Mouse (Mus musculus) ZHBTc4 (cell line): ENCODE data around the gene Dars.
A peak's percentile ranks its signal among the peaks of the same experiment; 100 is the strongest.
"Not testable (repeated sequence)": the region's sequence is repeated elsewhere in the genome, so short reads cannot be mapped to it uniquely, and the experiment has no call there.

Source experiments
- DNase-seq: peaks from one replicate; pipeline ENCODE4 v3.0.0-alpha.2; 2011; ENCODE audit warnings: low read depth, low spot score

Gene Dars

GRCm38 (mm10) chr1:128344232-128344631, 72.9 kb downstream of the Dars start:
- DNase-seq: peak; percentile 74

GRCm38 (mm10) chr1:128337708-128338320, 79.4 kb downstream of the Dars start:
- no peak for DNase-seq

DNA sequence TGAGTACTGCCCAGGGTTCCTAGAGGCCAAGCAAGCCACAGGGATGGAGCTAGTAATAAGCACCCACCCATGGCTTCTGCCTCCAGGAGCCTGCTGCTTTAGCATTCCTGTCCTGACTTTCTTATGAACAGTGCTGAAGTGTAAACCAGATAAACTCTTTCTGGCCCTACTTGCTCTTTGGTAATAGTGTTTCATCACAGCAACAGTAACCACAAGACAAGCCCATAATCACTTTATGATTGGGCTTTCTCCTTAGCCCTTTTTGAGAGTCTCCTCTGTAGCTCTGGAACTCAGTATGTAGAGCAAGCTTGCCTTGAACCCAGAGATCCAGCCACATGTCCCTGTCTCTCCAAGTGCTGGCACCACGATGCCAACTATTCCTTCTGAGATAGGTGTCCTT, 86.9 kb downstream of the Dars start:
- DNase-seq: no peak

DNA sequence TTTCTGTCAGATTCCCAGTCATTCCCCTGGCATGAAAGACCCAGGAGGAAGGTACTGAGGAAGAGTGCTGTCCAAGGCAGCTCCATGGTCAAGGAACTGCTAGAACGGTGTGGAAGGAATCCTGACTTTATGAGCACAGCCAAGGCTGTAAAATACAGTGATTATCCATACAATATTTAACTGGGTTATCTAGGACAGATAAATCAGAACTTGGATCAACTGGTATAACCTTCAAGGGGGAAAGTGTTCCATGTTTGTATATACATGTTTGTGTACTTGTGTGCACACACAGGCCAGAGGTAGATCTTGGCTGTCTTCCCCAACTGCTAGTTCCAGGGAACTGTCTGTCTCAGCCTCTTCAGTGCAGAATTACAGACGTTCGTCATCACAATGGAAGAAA, 89.0 kb downstream of the Dars start, which contains the start of gene Lct:
Gene Lct (minus strand): TSS at position 101 of the 400 bp plus-strand sequence.
- DNase-seq: no peak

DNA sequence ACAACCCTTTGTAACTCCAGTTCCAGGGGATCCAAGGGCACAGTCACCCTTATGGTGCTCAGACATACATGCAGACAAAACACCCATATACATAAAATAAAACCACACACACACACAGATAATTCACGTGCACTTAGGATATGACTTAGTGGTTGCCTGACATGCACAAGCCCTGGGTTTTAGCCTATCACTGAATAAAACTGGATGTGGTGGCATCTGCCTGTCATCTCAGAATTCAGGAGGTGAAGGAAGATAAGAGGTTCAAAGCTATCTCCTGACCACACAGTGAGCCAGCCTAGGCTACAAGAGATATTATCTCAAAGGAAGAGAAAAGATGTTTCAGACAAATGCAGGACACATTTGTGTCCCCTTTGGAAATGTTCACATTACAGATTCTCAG, 90.0 kb downstream of the Dars start:
- no peak for DNase-seq

DNA sequence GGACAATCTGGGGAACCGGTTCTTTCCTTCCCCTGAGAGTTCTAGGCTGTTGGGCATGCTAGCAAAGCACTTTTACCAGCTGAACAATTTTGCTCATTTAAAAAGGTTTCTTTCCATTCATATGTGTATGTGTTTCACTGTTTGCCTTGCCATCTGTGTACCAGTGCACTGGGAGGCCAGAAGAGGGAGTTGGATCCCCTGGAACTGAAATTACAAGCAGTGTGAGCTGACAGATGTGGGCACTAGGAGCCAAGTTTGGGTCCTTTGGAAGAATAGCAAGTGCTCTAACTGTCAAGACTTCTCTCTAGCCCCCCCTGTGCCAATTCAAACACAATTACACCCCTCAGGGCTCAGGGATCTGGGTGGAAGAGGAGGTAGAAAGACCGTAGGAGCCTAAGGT, 92.4 kb downstream of the Dars start:
- no peak for DNase-seq

DNA sequence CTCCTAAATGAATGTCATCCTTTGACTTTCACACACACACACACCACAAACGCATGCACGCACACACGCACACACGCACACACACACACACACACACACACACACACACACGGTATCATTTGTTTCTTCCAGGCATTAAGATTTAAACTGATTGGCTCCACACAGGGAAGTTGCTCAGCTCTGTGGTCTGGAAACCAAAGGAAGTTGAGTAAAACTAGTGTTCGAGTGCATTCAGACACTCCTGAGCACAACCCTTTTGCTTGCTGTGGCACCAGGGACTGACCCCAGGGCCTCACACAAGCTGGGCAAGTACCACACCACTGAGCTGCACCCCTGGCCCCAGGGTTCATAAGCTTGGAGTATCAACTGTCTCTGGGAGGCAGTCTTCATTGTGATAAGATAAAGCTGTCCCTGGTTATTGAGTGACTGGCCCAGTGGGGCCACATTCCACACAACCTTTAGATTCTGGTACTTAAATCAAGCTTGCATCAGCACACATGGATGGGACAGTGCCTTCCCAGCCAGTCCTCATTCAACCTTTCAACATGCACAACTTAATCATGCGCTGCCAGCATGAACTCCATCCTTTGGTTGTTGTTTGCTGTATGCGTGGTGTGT, 94.0 kb downstream of the Dars start:
- no peak for DNase-seq

DNA sequence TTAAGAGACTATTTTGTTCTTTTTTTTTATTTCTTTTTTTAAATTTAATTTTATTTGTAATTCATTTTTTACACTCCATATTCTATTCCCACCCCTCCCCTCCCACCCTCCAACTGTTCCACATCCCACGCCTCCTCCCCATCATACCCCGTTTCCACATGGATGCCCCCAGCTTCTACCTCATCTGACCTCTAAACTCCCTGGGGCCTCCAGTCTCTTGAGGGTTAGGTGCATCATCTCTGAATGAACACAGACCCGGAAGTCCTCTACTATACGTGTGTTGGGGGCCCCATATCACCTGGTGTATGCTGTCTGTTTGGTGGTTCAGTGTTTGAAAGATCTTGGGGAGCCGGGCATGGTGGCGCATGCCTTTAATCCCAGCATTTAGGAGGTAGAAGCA, 97.9 kb downstream of the Dars start:
- not testable (repeated sequence) for DNase-seq

DNA sequence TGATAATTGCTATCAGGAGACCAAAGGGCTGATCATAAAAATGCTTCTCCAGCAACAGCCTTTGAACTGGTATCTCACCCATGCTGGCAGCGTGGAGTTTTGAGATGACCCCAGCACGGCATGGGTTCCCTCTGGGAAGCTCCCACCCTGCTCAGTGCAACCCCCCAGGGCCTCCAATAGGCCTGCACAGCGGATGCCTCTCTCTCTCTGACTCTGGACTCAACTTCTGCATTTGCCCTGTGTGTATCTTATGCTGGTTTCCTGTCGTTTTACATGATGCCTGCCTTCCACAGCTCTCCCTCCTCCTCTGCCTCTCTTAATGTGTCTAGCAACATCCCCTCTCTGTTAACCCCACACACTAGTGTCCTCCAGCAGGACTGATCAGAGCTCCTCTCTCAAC, 102.5 kb downstream of the Dars start:
- DNase-seq: no peak
